Mouse (Mus musculus): ENCODE results near the gene Dclk2.

DNA sequence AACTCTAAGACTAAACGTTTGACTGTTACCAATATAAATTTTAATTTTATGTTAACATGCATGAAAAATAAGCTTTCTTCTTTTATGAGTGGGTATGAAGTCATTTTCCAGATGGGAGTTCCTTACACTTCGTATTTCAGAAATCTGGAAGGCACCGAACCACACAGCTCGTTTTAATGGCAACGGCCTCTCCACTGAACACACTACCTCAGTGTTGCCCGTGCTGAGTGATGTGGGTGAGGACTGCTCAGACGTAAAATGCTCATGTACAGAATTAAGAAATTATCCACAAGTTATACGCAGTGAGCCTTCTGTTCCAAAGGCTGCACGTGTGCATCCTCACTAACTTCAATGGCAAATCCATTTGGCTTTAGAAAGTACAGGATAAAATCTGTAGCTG lies 113.8 kb downstream of the Dclk2 start:
- no peak for TF ChIP-seq CTCF (IDR thresholded peaks at IDR 0.05; ENCODE audit: insufficient read depth, low read length)
- TF ChIP-seq POLR2A (IDR thresholded peaks at IDR 0.05; ENCODE audit: borderline replicate concordance, extremely low read depth, low read depth, low read length) = no peak
